Mouse (Mus musculus): ENCODE data around the gene Pgm5.

GRCm38 (mm10) chr19:24756627-24757026 lies 105.0 kb downstream of the Pgm5 start:
- TF ChIP-seq CTCF (IDR thresholded peaks at IDR 0.05; ENCODE audit: control insufficient read depth, insufficient read depth, low read length) (no peak), POLR2A (IDR thresholded peaks at IDR 0.05; ENCODE audit: borderline replicate concordance, control insufficient read depth, low read depth, low read length) (no peak)
